Mouse (Mus musculus): Measurements from ENCODE around the gene Spg21.

DNA sequence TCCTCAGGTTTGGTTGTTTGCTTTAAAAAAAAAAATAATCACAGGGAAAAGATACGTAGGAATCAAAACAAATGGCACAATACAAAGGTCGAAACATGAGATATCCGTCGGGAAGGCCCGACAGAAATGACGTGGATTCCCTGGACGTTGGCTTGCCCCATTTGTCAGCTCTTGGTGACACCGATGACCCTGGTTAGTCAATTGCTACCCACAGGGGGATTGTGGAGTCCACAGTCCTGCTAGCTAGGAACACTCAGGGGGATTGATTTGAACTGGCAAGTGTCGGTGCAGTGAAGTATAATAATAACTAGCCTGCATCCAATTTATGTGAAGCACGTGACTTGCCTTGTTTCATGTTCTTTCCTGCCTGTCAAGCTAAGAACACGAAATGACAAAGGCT, 6.9 kb downstream of the Spg21 start:
- TF ChIP-seq CTCF (IDR thresholded peaks at IDR 0.05; ENCODE audit: borderline replicate concordance, extremely low read depth, insufficient read depth, insufficient read length) = no peak
- TF ChIP-seq POLR2A (IDR thresholded peaks at IDR 0.05; ENCODE audit: borderline replicate concordance, extremely low read depth, insufficient read depth, insufficient read length, poor library complexity, severe bottlenecking) = no peak

Measured in brain, embryonic 14.5 days (tissue).